In the genomic region with DNA sequence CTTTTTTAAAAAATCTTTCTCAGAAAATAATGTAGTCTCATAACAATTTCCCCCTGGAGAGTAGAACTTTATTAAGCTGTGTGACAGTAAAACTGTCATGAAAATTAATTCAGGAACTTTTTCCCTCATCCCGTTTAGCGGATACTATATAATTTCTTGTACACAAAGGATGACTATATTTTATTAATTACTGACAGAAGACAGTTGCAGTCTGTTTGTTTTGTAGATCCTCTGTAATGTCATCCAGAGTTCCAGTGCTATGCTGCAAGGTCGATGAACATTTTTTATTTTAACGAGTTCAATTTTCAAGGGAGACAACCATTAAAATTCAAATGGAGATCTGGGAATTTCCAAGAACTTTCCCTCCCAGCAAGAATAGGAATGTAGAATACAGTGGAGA, we compare ENCODE assay signal across 36 mouse cellular contexts. TPM values are rescaled to one million over a fixed set of nuclear protein-coding genes. Genes with fewer than 3 reads are reported as not detected.
"Had no signal": no experiment of that assay in that cellular context is flagged by ENCODE, and none has a peak within 500 bp of the region (broad histone marks: within the 10 kb centered on the region; RNA-seq: fewer than 3 reads in every experiment).

No protein-coding gene starts in this region.

- H3K27me3 ChIP-seq: limb, embryonic 12.5 days; limb, embryonic 13.5 days; limb, embryonic 15.5 days; liver, embryonic 12.5 days; liver, embryonic 13.5 days; liver, embryonic 15.5 days; lung, embryonic 15.5 days; midbrain, embryonic 12.5 days; midbrain, embryonic 13.5 days; midbrain, embryonic 15.5 days; neural tube, embryonic 12.5 days had no signal

- ATAC-seq: liver, embryonic 12.5 days; liver, postnatal 0 days; lung, postnatal 0 days; midbrain, embryonic 13.5 days; midbrain, embryonic 15.5 days; midbrain, embryonic 16.5 days had no signal

- H3K27ac ChIP-seq: limb, embryonic 10.5 days; limb, embryonic 12.5 days; limb, embryonic 13.5 days; limb, embryonic 15.5 days; liver, embryonic 12.5 days; liver, embryonic 13.5 days; liver, embryonic 14.5 days; liver, embryonic 15.5 days; lung, embryonic 15.5 days; macrophage; midbrain, embryonic 10.5 days; midbrain, embryonic 12.5 days; midbrain, embryonic 13.5 days; midbrain, embryonic 15.5 days; neural tube, embryonic 12.5 days had no signal

- DNase-seq: left cerebral cortex, postnatal 4 days; liver; liver, embryonic 13.5 days; liver, postnatal 0 days; lung, adult 18-20 months; lung, adult 2 months; lung, embryonic 14.5 days; lung, postnatal 10 days; lung, postnatal 14 days; lung, postnatal 36 days; lung, postnatal 4 days; midbrain, embryonic 14.5 days had no signal

- H3K4me2 ChIP-seq: limb, embryonic 12.5 days; limb, embryonic 13.5 days; limb, embryonic 15.5 days; liver, embryonic 11.5 days; liver, embryonic 12.5 days; liver, embryonic 13.5 days; liver, embryonic 15.5 days; lung, embryonic 14.5 days; lung, embryonic 15.5 days; midbrain, embryonic 11.5 days; midbrain, embryonic 12.5 days; midbrain, embryonic 13.5 days; midbrain, embryonic 15.5 days; neural tube, embryonic 12.5 days had no signal

- H3K36me3 ChIP-seq: limb, embryonic 10.5 days; limb, embryonic 12.5 days; limb, embryonic 13.5 days; limb, embryonic 15.5 days; liver, embryonic 12.5 days; liver, embryonic 13.5 days; liver, embryonic 15.5 days; lung, embryonic 15.5 days; midbrain, embryonic 10.5 days; midbrain, embryonic 12.5 days; midbrain, embryonic 13.5 days; midbrain, embryonic 15.5 days; neural tube, embryonic 12.5 days had no signal

- H3K4me3 ChIP-seq: limb, embryonic 10.5 days; limb, embryonic 12.5 days; limb, embryonic 13.5 days; limb, embryonic 15.5 days; liver, embryonic 12.5 days; liver, embryonic 13.5 days; liver, embryonic 15.5 days; lung, embryonic 15.5 days; megakaryocyte, embryonic 14.5 days; midbrain, embryonic 10.5 days; midbrain, embryonic 12.5 days; midbrain, embryonic 13.5 days; midbrain, embryonic 15.5 days; myocyte; neural tube, embryonic 12.5 days had no signal

- H3K9me3 ChIP-seq: limb, embryonic 10.5 days; limb, embryonic 12.5 days; limb, embryonic 13.5 days; limb, embryonic 15.5 days; liver, embryonic 12.5 days; liver, embryonic 13.5 days; liver, embryonic 15.5 days; lung, embryonic 15.5 days; megakaryocyte, embryonic 14.5 days; midbrain, embryonic 10.5 days; midbrain, embryonic 12.5 days; midbrain, embryonic 13.5 days; midbrain, embryonic 15.5 days; neural tube, embryonic 12.5 days had no signal

- H3K4me1 ChIP-seq: limb, embryonic 10.5 days; limb, embryonic 15.5 days; liver, embryonic 12.5 days; liver, embryonic 13.5 days; liver, embryonic 15.5 days; lung, embryonic 15.5 days; midbrain, embryonic 10.5 days; midbrain, embryonic 12.5 days; midbrain, embryonic 13.5 days; midbrain, embryonic 15.5 days; neural tube, embryonic 12.5 days had no signal

- H3K9ac ChIP-seq: limb, embryonic 12.5 days; limb, embryonic 13.5 days; limb, embryonic 15.5 days; liver, embryonic 12.5 days; liver, embryonic 13.5 days; liver, embryonic 14.5 days; liver, embryonic 15.5 days; liver, postnatal 0 days; lung, embryonic 14.5 days; lung, embryonic 15.5 days; midbrain, embryonic 12.5 days; midbrain, embryonic 13.5 days; midbrain, embryonic 15.5 days; neural tube, embryonic 12.5 days had no signal

RNA-seq across cellular contexts. Expression of a gene that starts 33.6 kb away (rescaled TPM):
- polyA plus RNA-seq: limb, embryonic 10.5 days; limb, embryonic 11.5 days; limb, embryonic 12.5 days; limb, embryonic 13.5 days; liver, adult 2 months; liver, embryonic 11.5 days; liver, embryonic 12.5 days; liver, postnatal 0 days; macrophage; midbrain, embryonic 11.5 days; midbrain, embryonic 12.5 days; midbrain, embryonic 14.5 days; myocyte; neural tube, embryonic 11.5 days; neural tube, embryonic 12.5 days had no signal

RNA-seq across cellular contexts. Expression of a gene that starts 57.8 kb away (rescaled TPM):
- polyA plus RNA-seq: limb, embryonic 10.5 days; limb, embryonic 12.5 days; liver, adult 2 months; liver, embryonic 12.5 days; liver, embryonic 13.5 days; liver, embryonic 14.5 days; liver, embryonic 15.5 days; liver, embryonic 16.5 days; liver, postnatal 0 days; macrophage; midbrain, embryonic 11.5 days; midbrain, embryonic 12.5 days; midbrain, embryonic 13.5 days; midbrain, embryonic 14.5 days; midbrain, embryonic 15.5 days; myocyte; neural tube, embryonic 11.5 days had no signal
